Mouse (Mus musculus): ENCODE data around the gene Plk5. TPM values are rescaled to one million over a fixed set of nuclear protein-coding genes. Genes with fewer than 3 reads are reported as not detected.

Gene Plk5
- total and polyA plus RNA-seq, 3 experiments = not detected

- Histone ChIP-seq H3K4me3 (replicated peaks in 1 of 3; ENCODE audit: low read depth in 2 of 3, low read length in 2 of 3, poor library complexity in 1 of 3) (no peak overlapping the region), H3K9me3 (replicated peaks; ENCODE audit: low read length) (peaks cover 19% of the 10 kb centered on the region), H3K9ac (ENCODE audit: insufficient read depth, low read depth) (no peak overlapping the region), H3K27me3 (replicated peaks) (peaks cover 42% of the 10 kb centered on the region), H3K36me3 (replicated peaks in 1 of 2; ENCODE audit: control insufficient read depth in 1 of 2, insufficient read depth in 1 of 2, low read length in 1 of 2) (no peaks in the 10 kb centered on the region), H3K4me1 (ENCODE audit: control insufficient read depth in 1 of 2, insufficient read depth in 2 of 2) (peaks cover 3 to 20% of the 10 kb centered on the region in 2 experiments), H3K79me2 (replicated peaks; ENCODE audit: control insufficient read depth, extremely low read depth, insufficient read depth, poor library complexity, severe bottlenecking) (no peaks in the 10 kb centered on the region), H3K4me2 (ENCODE audit: insufficient read depth, low read depth, poor library complexity, severe bottlenecking) (no peak overlapping the region), H3K27ac (ENCODE audit: insufficient read depth, low read depth) (no peak overlapping the region)
- dilution Hi-C loops (cut with MboI; ENCODE audit: extremely low pct_ligation_motif_present, extremely low pct_unique_long_range_greater_than_20kb, low sequenced_read_pairs) = no loop called here
- TF ChIP-seq GABPA (IDR thresholded peaks at IDR 0.05; ENCODE audit: insufficient replicate concordance, low read depth, low read length) (no peak), JUN (IDR thresholded peaks at IDR 0.05; ENCODE audit: insufficient read depth, low read depth, low read length) (no peak), TCF12 (IDR thresholded peaks at IDR 0.05; ENCODE audit: low read depth, low read length) (no peak), NELFE (IDR thresholded peaks at IDR 0.05; ENCODE audit: low read depth, low read length) (no peak), ELF1 (IDR thresholded peaks at IDR 0.05; ENCODE audit: low read depth, low read length) (no peak), EP300 (IDR thresholded peaks at IDR 0.05; ENCODE audit: low read length) (no peak), CTCF (conservative IDR thresholded peaks at IDR 0.05 in 1 of 2, IDR thresholded peaks at IDR 0.05 in 1 of 2; ENCODE audit: low read depth in 2 of 2, low read length in 2 of 2) (no peak), RCOR1 (conservative IDR thresholded peaks at IDR 0.05; ENCODE audit: low read depth, low read length) (no peak), IRF4 (IDR thresholded peaks at IDR 0.05; ENCODE audit: low read depth, low read length) (no peak)
- in situ Hi-C loops (cut with MboI; ENCODE audit: low pct_ligation_motif_present, low pct_unique_long_range_greater_than_20kb, low sequenced_read_pairs) = no loop called here
- no peak for DNase-seq (ENCODE audit: extremely low read depth)
These were observed 12.1 kb upstream of the Plk5 start for GRCm38 (mm10) chr10:80344131-80344661.

GRCm38 (mm10) chr10:80345122-80345521, 11.1 kb upstream of the Plk5 start:
- H3K9me3 ChIP-seq (replicated peaks; ENCODE audit: low read length) = peaks cover 19% of the 10 kb centered on the region
- DNase-seq (ENCODE audit: extremely low read depth) = no peak
- H3K36me3 ChIP-seq (replicated peaks in 1 of 2; ENCODE audit: control insufficient read depth in 1 of 2, insufficient read depth in 1 of 2, low read length in 1 of 2) = no peaks in the 10 kb centered on the region
- H3K4me3 ChIP-seq (replicated peaks in 1 of 3; ENCODE audit: low read depth in 2 of 3, low read length in 2 of 3, poor library complexity in 1 of 3) = no peak overlapping the region
- in situ Hi-C loops (cut with MboI; ENCODE audit: low pct_ligation_motif_present, low pct_unique_long_range_greater_than_20kb, low sequenced_read_pairs) = loop anchor here (5.0 kb wide), 1 partner anchor 168 kb away; the partner anchor contains the start of gene Efna2
- H3K79me2 ChIP-seq (replicated peaks; ENCODE audit: control insufficient read depth, extremely low read depth, insufficient read depth, poor library complexity, severe bottlenecking) = no peaks in the 10 kb centered on the region
- dilution Hi-C loops (cut with MboI; ENCODE audit: extremely low pct_ligation_motif_present, extremely low pct_unique_long_range_greater_than_20kb, low sequenced_read_pairs) = no loop called here
- H3K4me1 ChIP-seq (ENCODE audit: control insufficient read depth in 1 of 2, insufficient read depth in 2 of 2) = peaks cover 3 to 14% of the 10 kb centered on the region in 2 experiments
- no peak overlapping the region for H3K4me2 ChIP-seq (ENCODE audit: insufficient read depth, low read depth, poor library complexity, severe bottlenecking)
- H3K27ac ChIP-seq (ENCODE audit: insufficient read depth, low read depth) = no peak overlapping the region
- TF ChIP-seq JUND (conservative IDR thresholded peaks at IDR 0.05; ENCODE audit: low read depth, low read length) (no peak), TCF12 (IDR thresholded peaks at IDR 0.05; ENCODE audit: low read depth, low read length) (no peak), MXI1 (IDR thresholded peaks at IDR 0.05; ENCODE audit: low read depth, low read length) (no peak), MAFK (IDR thresholded peaks at IDR 0.05; ENCODE audit: insufficient replicate concordance, low read length) (no peak), CHD1 (IDR thresholded peaks at IDR 0.05; ENCODE audit: low read depth, low read length) (no peak), HCFC1 (IDR thresholded peaks at IDR 0.05; ENCODE audit: low read depth, low read length) (no peak), CHD2 (IDR thresholded peaks at IDR 0.05; ENCODE audit: low read length) (no peak), GABPA (IDR thresholded peaks at IDR 0.05; ENCODE audit: insufficient replicate concordance, low read depth, low read length) (no peak), POLR2A (IDR thresholded peaks at IDR 0.05; ENCODE audit: low read depth, low read length) (no peak), EP300 (IDR thresholded peaks at IDR 0.05; ENCODE audit: low read length) (no peak), ZNF384 (IDR thresholded peaks at IDR 0.05; ENCODE audit: low read depth, low read length) (no peak), ZMIZ1 (IDR thresholded peaks at IDR 0.05; ENCODE audit: low read depth, low read length) (no peak), ETS1 (conservative IDR thresholded peaks at IDR 0.05; ENCODE audit: low read depth, low read length) (no peak)
- H3K27me3 ChIP-seq (replicated peaks) = peaks cover 50% of the 10 kb centered on the region
- no peak overlapping the region for H3K9ac ChIP-seq (ENCODE audit: insufficient read depth, low read depth)

All from CH12.LX (cell line).